Mouse (Mus musculus): ENCODE results near the gene Sdk2.

DNA sequence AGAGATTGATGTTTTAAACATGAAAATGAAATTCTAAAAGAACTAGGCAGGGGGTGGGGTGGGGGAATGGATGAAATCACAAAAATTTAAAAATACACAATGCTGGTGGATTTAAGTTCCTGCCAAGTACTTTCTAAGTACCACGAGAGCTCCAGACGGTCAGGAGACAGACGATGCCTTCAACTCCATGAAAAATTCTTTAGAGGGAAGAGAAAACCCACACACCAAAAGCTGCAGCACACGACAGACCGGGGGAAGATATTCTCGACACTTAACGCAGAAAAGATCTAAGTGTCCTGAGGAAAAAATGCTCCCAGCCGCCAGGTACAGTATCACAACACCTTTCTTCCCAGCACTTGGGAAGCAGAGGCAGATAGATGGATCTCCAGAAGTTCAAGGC lies 118.2 kb downstream of the Sdk2 start:
- no peak for TF ChIP-seq POLR2A (IDR thresholded peaks at IDR 0.05; ENCODE audit: extremely low read depth, insufficient read depth, low read length)
- no peak for TF ChIP-seq CTCF (IDR thresholded peaks at IDR 0.05; ENCODE audit: extremely low read depth, insufficient read depth, low read length)

Data from cortical plate, adult 2 months (tissue).